Mouse (Mus musculus): ENCODE data around the gene Tfdp2.

GRCm38 (mm10) chr9:96363581-96364140 lies 167.6 kb downstream of the Tfdp2 start:
- TF ChIP-seq CTCF (IDR thresholded peaks at IDR 0.05; ENCODE audit: control insufficient read depth, insufficient read depth, low read length), result no peak
- no peak for TF ChIP-seq POLR2A (IDR thresholded peaks at IDR 0.05; ENCODE audit: borderline replicate concordance, control insufficient read depth, low read depth, low read length)
